Mouse (Mus musculus) heart, adult 2 months (tissue): Measurements from ENCODE around the gene Ptch2.

ENCODE experiments used
- CTCF ChIP-seq: fragments of 200-600 bp; IDR thresholded peaks from 2 replicates; pipeline ENCODE4 v1.8.1; 2022; ENCODE audit warnings: antibody characterized with exemption, mild to moderate bottlenecking, moderate library complexity
- EP300 ChIP-seq: fragments of 200-500 bp; IDR thresholded peaks from 2 replicates; pipeline ENCODE4 v1.6.1; 2011; ENCODE audit warnings: low read depth, low read length, control low read depth; ENCODE audit not compliant: insufficient read depth
- POLR2A ChIP-seq: fragments of 200-500 bp; IDR thresholded peaks from 2 replicates; pipeline ENCODE4 v1.6.1; 2011; ENCODE audit warnings: mild to moderate bottlenecking, low read depth, low read length, control low read depth; ENCODE audit not compliant: insufficient read depth

GRCm38 (mm10) chr4:117123546-117124217 lies 27.8 kb downstream of the Ptch2 start:
- TF ChIP-seq POLR2A (no peak), CTCF (no peak), EP300 (no peak)
